Mouse (Mus musculus): ENCODE results near the gene Hps1.

- no peak for TF ChIP-seq CTCF (IDR thresholded peaks at IDR 0.05; ENCODE audit: control insufficient read depth, insufficient read depth, insufficient read length)
- no peak for TF ChIP-seq USF1 (IDR thresholded peaks at IDR 0.05; ENCODE audit: low read depth)
- no peak for TF ChIP-seq MYOG (IDR thresholded peaks at IDR 0.05; ENCODE audit: control insufficient read depth, extremely low read depth, insufficient read length)
- TF ChIP-seq MAX (IDR thresholded peaks at IDR 0.05): no peak
Measured at GRCm38 (mm10) chr19:42745084-42745868, 34.5 kb downstream of the Hps1 start.

Data from C2C12 (cell line).